Mouse (Mus musculus): ENCODE data around the gene Slc35a1. TPM values are rescaled to one million over a fixed set of nuclear protein-coding genes. Genes with fewer than 3 reads are reported as not detected.

Slc35a1 gene
- polyA plus RNA-seq, 1 experiment from 2014 or later: 54.8 TPM

DNA sequence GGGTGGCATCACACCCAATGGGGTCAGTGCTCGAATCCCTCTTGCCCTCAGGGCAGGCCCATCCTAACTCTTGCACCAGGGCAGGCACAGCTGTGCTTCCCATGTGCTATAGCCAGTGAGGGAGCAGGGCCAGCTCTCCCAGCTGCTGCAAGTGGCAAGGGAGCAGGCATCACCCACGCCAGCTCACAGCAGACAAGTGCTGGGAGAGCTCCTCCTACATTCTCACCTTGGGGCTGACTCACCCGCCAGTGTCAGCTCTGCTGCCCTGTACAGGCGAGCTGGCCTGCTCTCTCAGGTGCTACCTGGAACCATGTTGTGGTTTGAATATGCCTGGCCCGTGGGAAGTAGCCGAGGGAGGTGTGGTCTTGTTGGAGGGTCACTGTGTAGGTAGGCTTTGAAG is 25.3 kb downstream of the Slc35a1 start:
- Histone ChIP-seq H3K4me1 (replicated peaks; ENCODE audit: control insufficient read depth, insufficient read depth, low read length) (no peaks in the 10 kb centered on the region), H3K36me3 (ENCODE audit: control insufficient read depth, insufficient read depth) (peaks cover 32% of the 10 kb centered on the region), H3K4me2 (ENCODE audit: low read length) (no peak overlapping the region), H3K9ac (replicated peaks; ENCODE audit: low read depth, low read length) (no peak overlapping the region), H3K4me3 (replicated peaks; ENCODE audit: low read length) (no peak overlapping the region), H3K27ac (ENCODE audit: low read length) (no peak overlapping the region), H3K27me3 (replicated peaks; ENCODE audit: control insufficient read depth, insufficient read depth, low read length) (no peaks in the 10 kb centered on the region), H3K9me3 (ENCODE audit: control insufficient read depth, low read length) (no peaks in the 10 kb centered on the region)
- ATAC-seq: no peak
- WGBS: 89% methylated on average over 6 of the region's 6 CpGs

DNA sequence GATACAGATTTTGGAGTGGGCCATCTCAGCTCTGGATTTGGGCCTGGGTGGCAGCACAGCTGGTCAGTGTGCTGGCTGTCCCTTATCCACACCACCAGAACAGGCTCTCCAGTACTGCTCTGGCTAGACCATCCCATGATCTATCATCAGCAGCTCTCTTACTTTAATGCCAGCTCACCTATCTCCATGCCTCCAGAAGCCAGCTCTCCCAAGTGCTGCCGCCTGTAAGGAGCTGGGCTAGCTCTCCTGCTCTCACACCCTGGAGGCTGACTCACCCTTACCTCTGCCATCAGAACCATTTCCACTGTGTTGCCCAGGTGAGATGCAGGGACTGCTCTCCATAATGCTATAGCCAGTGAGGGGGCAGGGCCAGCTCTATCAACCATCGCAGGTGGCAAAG is 25.7 kb downstream of the Slc35a1 start:
- no peak overlapping the region for H3K27ac ChIP-seq (ENCODE audit: low read length)
- WGBS: 98% methylated on average over 2 of the region's 2 CpGs
- no peaks in the 10 kb centered on the region for H3K4me1 ChIP-seq (replicated peaks; ENCODE audit: control insufficient read depth, insufficient read depth, low read length)
- ATAC-seq: no peak
- no peaks in the 10 kb centered on the region for H3K9me3 ChIP-seq (ENCODE audit: control insufficient read depth, low read length)
- no peak overlapping the region for H3K9ac ChIP-seq (replicated peaks; ENCODE audit: low read depth, low read length)
- peaks cover 33% of the 10 kb centered on the region for H3K36me3 ChIP-seq (ENCODE audit: control insufficient read depth, insufficient read depth)
- H3K4me3 ChIP-seq (replicated peaks; ENCODE audit: low read length): no peak overlapping the region
- no peak overlapping the region for H3K4me2 ChIP-seq (ENCODE audit: low read length)
- no peaks in the 10 kb centered on the region for H3K27me3 ChIP-seq (replicated peaks; ENCODE audit: control insufficient read depth, insufficient read depth, low read length)

DNA sequence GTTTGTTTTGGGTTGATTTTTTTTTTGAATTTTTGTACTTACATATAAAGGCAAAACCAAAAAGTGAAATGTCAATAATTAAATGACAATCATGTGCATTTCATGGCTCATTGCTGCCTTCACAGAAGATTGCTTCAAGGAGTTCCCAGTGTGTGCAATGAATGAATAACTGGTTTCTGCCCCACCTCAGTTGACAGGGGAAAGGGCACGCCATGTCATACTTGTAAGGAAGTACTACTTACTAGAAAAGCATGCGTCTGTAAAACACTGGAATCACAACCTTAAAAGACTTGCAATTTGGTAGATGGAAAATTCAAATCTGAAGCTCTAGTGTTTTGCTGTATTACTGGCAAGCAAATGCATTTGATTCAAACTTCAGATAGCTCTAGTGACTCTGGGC is 28.2 kb downstream of the Slc35a1 start:
- no peak overlapping the region for H3K9ac ChIP-seq (replicated peaks; ENCODE audit: low read depth, low read length)
- H3K27ac ChIP-seq (ENCODE audit: low read length): no peak overlapping the region
- H3K4me3 ChIP-seq (replicated peaks; ENCODE audit: low read length): no peak overlapping the region
- H3K36me3 ChIP-seq (ENCODE audit: control insufficient read depth, insufficient read depth): peaks cover 39% of the 10 kb centered on the region
- no peaks in the 10 kb centered on the region for H3K4me1 ChIP-seq (replicated peaks; ENCODE audit: control insufficient read depth, insufficient read depth, low read length)
- no peaks in the 10 kb centered on the region for H3K27me3 ChIP-seq (replicated peaks; ENCODE audit: control insufficient read depth, insufficient read depth, low read length)
- no peak for ATAC-seq
- H3K4me2 ChIP-seq (ENCODE audit: low read length): no peak overlapping the region
- 92% methylated on average over 2 of the region's 2 CpGs for WGBS
- H3K9me3 ChIP-seq (ENCODE audit: control insufficient read depth, low read length): no peaks in the 10 kb centered on the region

DNA sequence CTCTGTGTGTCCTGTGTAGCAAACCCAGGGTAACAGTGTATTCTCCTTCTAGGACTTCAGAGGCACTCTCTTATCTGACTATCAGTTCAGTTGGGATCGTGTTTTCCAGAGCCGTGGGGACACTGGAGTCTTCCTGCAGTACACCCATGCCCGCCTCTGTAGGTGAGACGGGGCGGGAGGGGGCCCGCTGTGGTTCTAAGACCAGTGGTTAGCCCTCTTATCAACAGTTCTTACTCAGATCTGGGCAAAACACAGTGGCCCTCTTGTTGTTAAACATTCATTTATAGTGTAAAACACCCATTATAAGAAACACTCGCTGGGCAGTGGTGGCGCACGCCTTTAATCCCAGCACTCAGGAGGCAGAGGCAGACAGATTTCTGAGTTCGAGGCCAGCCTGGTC is 31.1 kb downstream of the Slc35a1 start:
- Histone ChIP-seq H3K9ac (replicated peaks; ENCODE audit: low read depth, low read length) (no peak overlapping the region), H3K9me3 (ENCODE audit: control insufficient read depth, low read length) (no peaks in the 10 kb centered on the region), H3K4me2 (ENCODE audit: low read length) (no peak overlapping the region), H3K27ac (ENCODE audit: low read length) (no peak overlapping the region), H3K27me3 (replicated peaks; ENCODE audit: control insufficient read depth, insufficient read depth, low read length) (no peaks in the 10 kb centered on the region), H3K4me3 (replicated peaks; ENCODE audit: low read length) (no peak overlapping the region), H3K4me1 (replicated peaks; ENCODE audit: control insufficient read depth, insufficient read depth, low read length) (no peaks in the 10 kb centered on the region), H3K36me3 (ENCODE audit: control insufficient read depth, insufficient read depth) (peaks cover 26% of the 10 kb centered on the region)
- ATAC-seq: no peak
- 95% methylated on average over 10 of the region's 10 CpGs for WGBS

DNA sequence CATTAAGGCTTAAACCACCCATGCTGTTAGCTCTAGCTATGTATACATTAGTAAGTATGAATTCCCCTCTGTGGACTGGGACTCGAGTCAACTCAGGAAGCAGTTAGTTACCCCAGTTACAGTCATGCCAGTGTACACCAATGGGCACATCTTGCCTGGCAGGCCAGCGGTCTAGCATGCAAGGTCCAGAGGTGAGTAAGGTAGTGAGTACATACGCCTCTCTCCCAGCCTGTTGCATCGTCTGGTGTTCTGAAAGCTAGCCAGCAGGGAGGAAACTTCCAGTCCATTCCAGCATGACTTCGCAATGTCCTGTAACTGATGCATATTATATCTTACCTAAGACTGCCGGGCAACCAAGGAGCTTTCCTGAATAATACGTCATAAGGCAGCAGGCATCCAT is 34.1 kb downstream of the Slc35a1 start:
- H3K9ac ChIP-seq (replicated peaks; ENCODE audit: low read depth, low read length): no peak overlapping the region
- H3K27ac ChIP-seq (ENCODE audit: low read length): no peak overlapping the region
- ATAC-seq: no peak
- no peak overlapping the region for H3K4me3 ChIP-seq (replicated peaks; ENCODE audit: low read length)
- H3K4me1 ChIP-seq (replicated peaks; ENCODE audit: control insufficient read depth, insufficient read depth, low read length): no peaks in the 10 kb centered on the region
- no peaks in the 10 kb centered on the region for H3K9me3 ChIP-seq (ENCODE audit: control insufficient read depth, low read length)
- no peak overlapping the region for H3K4me2 ChIP-seq (ENCODE audit: low read length)
- H3K27me3 ChIP-seq (replicated peaks; ENCODE audit: control insufficient read depth, insufficient read depth, low read length): no peaks in the 10 kb centered on the region
- H3K36me3 ChIP-seq (ENCODE audit: control insufficient read depth, insufficient read depth): peaks cover 19% of the 10 kb centered on the region
- WGBS: 94% methylated on average over 7 of the region's 7 CpGs

DNA sequence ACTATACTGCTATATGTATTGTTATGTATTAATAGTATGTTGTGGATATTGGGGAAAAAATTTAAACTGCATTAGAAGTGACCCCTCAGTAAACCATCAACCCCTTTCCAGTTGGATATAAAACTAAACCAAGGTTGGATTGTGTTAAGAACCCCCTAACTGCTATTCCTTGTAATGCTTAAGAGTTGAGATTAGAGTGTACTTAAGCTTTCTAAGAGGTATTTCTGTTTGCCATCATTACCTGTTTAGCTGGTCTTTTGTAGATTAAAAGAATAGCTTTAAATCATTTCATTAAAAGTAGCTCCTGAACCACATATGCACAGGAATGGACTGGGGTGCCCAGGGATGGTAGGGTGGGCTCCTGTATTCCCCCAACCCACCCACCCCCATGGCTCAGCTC is 42.5 kb downstream of the Slc35a1 start:
- Histone ChIP-seq H3K4me3 (replicated peaks; ENCODE audit: low read length) (no peak overlapping the region), H3K27ac (ENCODE audit: low read length) (no peak overlapping the region), H3K4me2 (ENCODE audit: low read length) (no peak overlapping the region), H3K27me3 (replicated peaks; ENCODE audit: control insufficient read depth, insufficient read depth, low read length) (no peaks in the 10 kb centered on the region), H3K4me1 (replicated peaks; ENCODE audit: control insufficient read depth, insufficient read depth, low read length) (no peaks in the 10 kb centered on the region), H3K36me3 (ENCODE audit: control insufficient read depth, insufficient read depth) (peaks cover 15% of the 10 kb centered on the region), H3K9me3 (ENCODE audit: control insufficient read depth, low read length) (no peaks in the 10 kb centered on the region), H3K9ac (replicated peaks; ENCODE audit: low read depth, low read length) (no peak overlapping the region)
- no peak for ATAC-seq

DNA sequence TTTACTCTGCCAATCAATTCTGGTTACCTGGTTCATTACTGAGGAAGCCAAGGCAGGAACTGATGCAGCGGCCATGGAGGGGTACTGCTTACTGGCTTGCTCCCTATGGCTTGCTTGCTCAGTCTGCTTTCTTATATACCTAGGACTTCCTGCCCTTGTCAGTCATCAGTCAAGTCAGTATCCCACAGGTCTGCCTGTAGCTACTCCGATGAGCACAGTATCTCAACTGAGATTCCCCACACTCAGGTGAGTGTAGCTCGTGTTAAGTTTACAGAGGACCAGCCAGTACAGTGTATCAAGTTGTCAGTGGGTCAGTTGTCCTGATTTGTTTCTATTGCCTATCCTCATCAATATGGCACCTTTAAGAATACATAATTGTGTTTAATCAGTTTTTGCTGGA is 46.5 kb downstream of the Slc35a1 start:
- 99% methylated on average over 3 of the region's 3 CpGs for WGBS
- H3K4me3 ChIP-seq (replicated peaks; ENCODE audit: low read length): no peak overlapping the region
- no peaks in the 10 kb centered on the region for H3K4me1 ChIP-seq (replicated peaks; ENCODE audit: control insufficient read depth, insufficient read depth, low read length)
- no peak overlapping the region for H3K27ac ChIP-seq (ENCODE audit: low read length)
- H3K4me2 ChIP-seq (ENCODE audit: low read length): no peak overlapping the region
- ATAC-seq: no peak
- no peaks in the 10 kb centered on the region for H3K27me3 ChIP-seq (replicated peaks; ENCODE audit: control insufficient read depth, insufficient read depth, low read length)
- H3K9me3 ChIP-seq (ENCODE audit: control insufficient read depth, low read length): no peaks in the 10 kb centered on the region
- peaks cover 10% of the 10 kb centered on the region for H3K36me3 ChIP-seq (ENCODE audit: control insufficient read depth, insufficient read depth)
- H3K9ac ChIP-seq (replicated peaks; ENCODE audit: low read depth, low read length): no peak overlapping the region

DNA sequence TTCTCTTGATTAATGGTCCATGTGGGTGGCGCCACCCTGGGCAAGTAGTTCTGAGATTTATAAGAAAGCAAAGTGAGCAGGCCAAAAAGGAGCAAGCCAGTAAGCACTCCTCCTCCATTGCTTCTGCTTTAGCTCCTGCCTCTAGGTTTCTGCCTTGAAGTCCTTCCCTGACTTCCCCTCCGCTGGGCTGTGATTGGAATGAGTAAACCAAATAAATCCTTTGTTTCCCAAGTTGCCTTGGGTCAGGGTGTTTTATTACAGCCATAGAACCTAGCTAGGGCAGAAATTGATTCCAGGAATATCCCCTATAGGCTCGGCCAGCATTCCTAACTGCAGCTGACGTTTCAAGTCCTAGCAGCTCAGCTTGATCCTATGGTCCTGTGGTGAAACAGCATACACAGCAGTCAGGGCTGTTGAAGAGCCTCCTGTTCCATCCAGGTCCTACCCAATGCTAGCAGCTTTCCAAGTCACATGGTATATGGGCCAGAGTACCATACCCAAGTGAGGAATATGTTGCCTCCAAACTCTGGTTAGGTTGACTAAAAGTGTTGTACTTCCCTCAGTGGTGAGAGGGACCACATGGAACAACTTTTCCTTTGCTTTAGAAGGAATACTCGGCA is 47.4 kb downstream of the Slc35a1 start:
- Histone ChIP-seq H3K9me3 (ENCODE audit: control insufficient read depth, low read length) (no peaks in the 10 kb centered on the region), H3K9ac (replicated peaks; ENCODE audit: low read depth, low read length) (no peak overlapping the region), H3K36me3 (ENCODE audit: control insufficient read depth, insufficient read depth) (peaks cover 10% of the 10 kb centered on the region), H3K27me3 (replicated peaks; ENCODE audit: control insufficient read depth, insufficient read depth, low read length) (no peaks in the 10 kb centered on the region), H3K4me1 (replicated peaks; ENCODE audit: control insufficient read depth, insufficient read depth, low read length) (no peaks in the 10 kb centered on the region), H3K27ac (ENCODE audit: low read length) (no peak overlapping the region), H3K4me2 (ENCODE audit: low read length) (no peak overlapping the region), H3K4me3 (replicated peaks; ENCODE audit: low read length) (no peak overlapping the region)
- 90% methylated on average over 5 of the region's 5 CpGs for WGBS
- no peak for ATAC-seq

DNA sequence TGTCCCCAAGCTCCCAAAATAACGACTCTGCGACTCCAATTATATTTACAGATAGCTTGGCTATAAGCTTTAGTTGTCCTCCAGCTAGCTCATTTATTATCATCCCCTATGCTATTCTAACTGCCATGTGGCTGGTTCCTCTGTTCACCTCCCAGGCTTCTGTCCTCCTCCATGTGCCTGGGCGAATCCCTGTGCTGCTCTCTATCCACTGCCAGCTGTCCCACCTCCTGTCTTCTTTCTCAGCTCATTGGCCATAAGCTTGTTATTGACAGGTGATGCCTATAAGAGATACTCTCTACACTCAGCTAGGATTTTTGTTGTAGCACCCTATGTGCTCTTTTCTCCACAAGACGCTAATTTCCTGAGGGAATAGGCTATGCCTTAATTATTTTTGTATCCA is 49.4 kb downstream of the Slc35a1 start:
- Histone ChIP-seq H3K4me1 (replicated peaks; ENCODE audit: control insufficient read depth, insufficient read depth, low read length) (no peaks in the 10 kb centered on the region), H3K9ac (replicated peaks; ENCODE audit: low read depth, low read length) (no peak overlapping the region), H3K9me3 (ENCODE audit: control insufficient read depth, low read length) (no peaks in the 10 kb centered on the region), H3K27ac (ENCODE audit: low read length) (no peak overlapping the region), H3K4me2 (ENCODE audit: low read length) (no peak overlapping the region), H3K4me3 (replicated peaks; ENCODE audit: low read length) (no peak overlapping the region), H3K36me3 (ENCODE audit: control insufficient read depth, insufficient read depth) (peaks cover 10% of the 10 kb centered on the region), H3K27me3 (replicated peaks; ENCODE audit: control insufficient read depth, insufficient read depth, low read length) (no peaks in the 10 kb centered on the region)
- ATAC-seq: no peak
- 90% methylated on average over 4 of the region's 4 CpGs for WGBS

DNA sequence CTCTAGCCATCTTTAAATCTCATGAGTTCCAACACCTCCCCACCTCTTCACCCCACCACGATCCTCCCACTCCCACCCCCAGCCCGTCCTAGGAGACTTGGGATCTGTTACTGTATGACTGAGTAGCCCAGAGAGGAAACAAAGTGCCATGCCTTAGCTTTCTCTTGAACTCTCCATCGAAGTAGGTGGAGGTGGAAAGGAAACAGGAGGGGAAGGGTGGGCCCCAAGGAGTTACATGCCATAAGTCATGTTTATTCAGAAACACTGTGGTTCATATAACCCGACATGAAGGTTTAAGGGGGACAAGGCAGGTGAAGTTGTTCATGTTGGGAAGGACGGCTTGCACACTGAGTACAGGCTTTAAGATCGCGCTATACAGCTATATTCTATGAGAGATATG is 49.9 kb downstream of the Slc35a1 start:
- Histone ChIP-seq H3K9me3 (ENCODE audit: control insufficient read depth, low read length) (no peaks in the 10 kb centered on the region), H3K4me3 (replicated peaks; ENCODE audit: low read length) (no peak overlapping the region), H3K36me3 (ENCODE audit: control insufficient read depth, insufficient read depth) (peaks cover 10% of the 10 kb centered on the region), H3K4me2 (ENCODE audit: low read length) (no peak overlapping the region), H3K4me1 (replicated peaks; ENCODE audit: control insufficient read depth, insufficient read depth, low read length) (no peaks in the 10 kb centered on the region), H3K27ac (ENCODE audit: low read length) (no peak overlapping the region), H3K9ac (replicated peaks; ENCODE audit: low read depth, low read length) (no peak overlapping the region), H3K27me3 (replicated peaks; ENCODE audit: control insufficient read depth, insufficient read depth, low read length) (no peaks in the 10 kb centered on the region)
- ATAC-seq: no peak
- whole genome bisulfite sequencing: 94% methylated on average over 7 of the region's 7 CpGs

All from forebrain, embryonic 16.5 days (tissue).